Mouse (Mus musculus) testis, postnatal 10 days (tissue): ENCODE data around the gene Acox3.
A peak's percentile ranks its signal among the peaks of the same experiment; 100 is the strongest.

Experiments
- DNase-seq: peaks from one replicate; pipeline ENCODE4 v3.0.0; 2021; ENCODE audit warnings: low spot score

Acox3 gene

DNA sequence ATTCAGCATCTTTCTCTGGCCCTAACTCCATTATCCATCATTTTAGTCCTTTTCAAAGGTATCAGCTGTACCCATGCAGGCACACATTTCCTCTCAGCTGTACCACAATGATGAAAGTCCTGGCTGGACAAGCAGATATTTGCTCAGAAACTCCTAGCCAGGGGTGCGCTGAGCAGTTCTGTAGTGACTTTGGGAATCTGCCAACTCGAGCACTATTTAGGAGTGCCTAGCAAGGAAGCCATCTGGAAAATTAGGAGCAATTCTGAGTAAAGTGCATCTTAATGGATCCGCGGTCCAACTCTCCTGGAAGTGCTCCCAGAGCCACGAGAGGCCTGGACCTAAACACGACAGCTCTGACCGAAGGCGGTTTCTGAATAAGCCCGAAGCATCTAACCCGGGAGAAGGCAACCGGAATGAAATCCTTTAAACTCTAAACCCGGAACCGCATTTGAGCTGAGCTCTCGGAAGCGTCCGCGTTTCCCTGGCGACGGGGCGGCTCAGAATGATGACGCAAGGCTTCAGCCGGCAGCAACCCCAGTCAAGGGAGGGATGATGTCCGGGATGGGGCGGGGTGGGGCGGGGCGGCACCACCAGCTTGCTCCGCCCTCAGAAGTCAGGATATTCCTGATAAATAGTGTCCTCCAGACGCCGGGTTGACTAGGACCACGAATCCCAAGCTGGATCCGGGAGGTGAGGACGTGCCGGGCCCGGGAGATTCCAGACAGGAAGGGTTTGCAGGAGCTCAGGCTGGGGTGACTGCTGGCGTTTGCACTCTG lies at the start of gene Acox3:
Gene Acox3 (plus strand): TSS at position 596 of the 776 bp plus-strand sequence.
- DNase-seq, result peak; percentile 97

DNA sequence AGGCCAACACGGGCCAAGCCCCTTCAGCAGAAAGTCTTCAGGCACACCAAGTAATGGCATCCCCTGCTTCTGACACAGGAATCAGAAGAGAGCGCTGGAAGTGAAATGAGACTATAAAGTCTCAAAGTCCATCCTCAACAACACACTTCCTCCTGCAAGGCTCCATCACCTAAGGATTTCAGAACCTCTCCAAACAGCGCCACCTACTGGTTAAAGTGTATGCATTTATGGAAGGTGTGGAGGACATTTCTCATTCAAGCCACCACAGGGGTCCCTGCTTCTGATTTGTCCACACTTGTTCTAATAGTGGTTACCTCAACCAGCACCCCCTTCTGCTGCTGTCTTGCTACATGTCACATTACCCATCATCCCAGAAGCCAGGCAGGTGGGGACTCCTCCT lies 46.6 kb upstream of the Acox3 start:
- DNase-seq, result no peak

DNA sequence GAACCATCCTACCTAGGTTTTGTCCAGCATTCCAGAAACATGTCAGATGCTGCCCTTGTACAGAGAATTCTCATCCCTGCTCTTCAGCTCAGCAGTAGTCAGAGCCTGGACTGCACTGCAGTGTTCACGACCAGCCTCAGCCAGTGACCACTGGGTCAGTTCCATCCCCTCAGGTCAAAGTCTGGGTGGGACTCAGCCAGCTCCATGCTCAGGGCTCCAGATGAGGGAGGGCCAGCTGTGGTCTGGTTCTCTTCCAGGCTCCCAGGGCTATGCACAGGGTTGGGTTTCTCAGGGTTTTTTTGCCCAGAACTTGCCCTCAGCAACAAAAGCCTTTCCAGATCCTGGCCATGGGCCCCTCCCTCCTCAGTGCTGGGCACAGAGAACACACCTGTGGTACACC lies 45.4 kb upstream of the Acox3 start:
- DNase-seq, result no peak

DNA sequence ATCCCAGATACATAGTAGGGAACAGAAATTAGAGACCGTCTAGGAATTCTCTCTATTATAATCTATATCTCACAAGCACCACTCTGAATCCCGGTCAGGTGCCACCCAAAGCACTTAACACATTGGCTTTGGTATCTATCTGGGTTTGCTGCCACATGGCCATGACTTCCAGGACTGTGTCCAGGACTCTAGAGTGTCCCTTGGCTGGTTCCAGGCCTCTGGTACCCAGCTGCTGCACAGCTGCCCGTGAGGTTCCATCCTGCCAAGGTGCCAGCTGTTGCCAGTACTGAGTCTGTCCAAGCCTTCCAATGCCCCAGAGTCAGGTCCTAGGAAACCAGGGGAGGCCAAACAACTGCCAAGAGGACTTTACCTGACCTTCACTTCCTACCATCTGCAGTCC lies 44.8 kb upstream of the Acox3 start:
- no peak for DNase-seq

DNA sequence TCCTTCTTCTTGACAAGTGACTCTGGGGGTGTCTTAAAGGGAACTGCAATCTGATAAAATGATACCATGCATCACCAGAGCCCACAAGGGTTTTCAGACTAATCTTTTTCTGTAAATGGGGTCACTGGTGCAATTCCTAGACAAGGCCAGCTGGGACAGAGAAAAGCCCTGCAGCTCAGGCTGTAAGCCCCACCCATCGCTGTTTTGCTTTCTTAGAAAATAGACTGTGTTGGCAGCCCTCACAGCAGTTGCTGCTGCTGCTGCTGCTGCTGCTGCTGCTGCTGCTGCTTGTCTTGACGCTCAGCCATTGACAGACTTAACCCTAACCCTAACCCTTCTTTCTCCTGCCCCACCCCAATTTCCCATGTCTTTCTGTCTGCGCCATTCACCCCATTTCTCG lies 43.3 kb upstream of the Acox3 start:
- no peak for DNase-seq

DNA sequence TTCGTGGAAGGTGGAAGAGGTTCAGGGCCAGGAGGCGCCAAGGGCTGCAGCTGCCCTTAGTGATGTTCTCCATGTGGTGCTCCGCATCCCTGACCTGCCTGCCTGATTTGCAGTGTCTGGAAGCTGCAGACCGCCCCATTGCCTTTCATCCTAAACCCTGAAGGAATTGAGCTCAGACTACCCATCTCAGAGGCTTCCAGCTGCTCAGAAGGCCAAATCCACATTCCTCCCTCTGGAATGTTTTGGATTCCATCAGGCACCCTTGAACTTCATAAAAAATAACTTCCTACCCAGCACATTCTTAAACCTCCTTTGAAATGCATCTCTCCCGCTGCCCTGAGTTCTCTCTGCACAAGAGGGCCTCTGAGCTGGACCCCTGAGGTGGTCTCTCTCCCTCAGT lies 42.3 kb upstream of the Acox3 start:
- no peak for DNase-seq

DNA sequence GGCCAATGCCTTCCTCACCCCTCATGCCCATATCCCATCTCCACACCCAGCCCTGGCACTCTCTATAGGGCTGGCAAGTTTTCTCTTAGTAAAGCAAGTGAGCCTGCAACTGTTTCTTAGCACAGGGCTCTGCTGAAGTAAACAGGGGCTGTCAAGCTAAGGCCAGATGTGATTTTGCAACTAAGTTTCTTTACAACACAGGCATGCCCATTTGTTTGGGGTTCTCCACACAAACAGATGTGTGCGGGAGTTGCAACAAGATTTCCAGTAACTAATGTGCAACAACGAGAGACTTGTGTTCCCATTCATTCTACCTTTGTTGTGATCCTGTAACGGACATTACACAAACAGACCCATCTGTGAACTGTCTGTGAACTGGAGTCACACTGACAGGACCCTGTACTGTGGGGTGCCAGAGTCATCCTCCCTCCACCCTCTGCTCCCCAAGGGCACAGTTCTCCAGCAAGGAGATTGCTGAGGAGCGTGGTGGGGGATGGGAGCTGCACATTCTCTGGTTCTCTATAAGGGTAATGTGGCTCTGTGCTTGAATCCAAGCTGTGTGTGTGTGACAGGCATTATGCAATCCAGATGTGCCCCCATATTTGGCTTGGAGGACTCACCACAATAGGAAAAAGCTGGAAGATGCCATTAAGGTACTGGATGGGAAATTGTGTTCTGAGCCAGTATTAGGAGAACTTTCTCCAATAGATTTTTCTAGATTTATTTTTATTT lies 41.6 kb upstream of the Acox3 start:
- no peak for DNase-seq

DNA sequence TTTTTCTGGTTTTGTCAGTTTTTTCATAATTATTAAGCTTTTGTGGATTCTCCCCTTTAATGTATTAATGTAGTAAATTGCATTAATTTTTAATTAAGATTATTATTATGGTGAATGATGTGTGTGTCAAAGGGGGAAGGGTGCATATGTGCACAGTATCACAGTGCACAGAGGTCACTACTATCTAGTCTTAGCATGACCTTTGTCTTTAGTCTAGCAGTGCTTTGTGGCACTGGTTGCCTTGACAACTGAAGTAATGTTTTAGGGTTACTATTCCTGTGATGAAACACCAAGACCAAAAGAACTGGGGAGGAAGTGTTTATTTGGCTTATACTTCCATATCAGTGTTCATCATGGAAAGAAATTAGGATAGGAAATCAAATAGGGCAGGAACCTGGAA lies 36.7 kb upstream of the Acox3 start:
- DNase-seq, result no peak

DNA sequence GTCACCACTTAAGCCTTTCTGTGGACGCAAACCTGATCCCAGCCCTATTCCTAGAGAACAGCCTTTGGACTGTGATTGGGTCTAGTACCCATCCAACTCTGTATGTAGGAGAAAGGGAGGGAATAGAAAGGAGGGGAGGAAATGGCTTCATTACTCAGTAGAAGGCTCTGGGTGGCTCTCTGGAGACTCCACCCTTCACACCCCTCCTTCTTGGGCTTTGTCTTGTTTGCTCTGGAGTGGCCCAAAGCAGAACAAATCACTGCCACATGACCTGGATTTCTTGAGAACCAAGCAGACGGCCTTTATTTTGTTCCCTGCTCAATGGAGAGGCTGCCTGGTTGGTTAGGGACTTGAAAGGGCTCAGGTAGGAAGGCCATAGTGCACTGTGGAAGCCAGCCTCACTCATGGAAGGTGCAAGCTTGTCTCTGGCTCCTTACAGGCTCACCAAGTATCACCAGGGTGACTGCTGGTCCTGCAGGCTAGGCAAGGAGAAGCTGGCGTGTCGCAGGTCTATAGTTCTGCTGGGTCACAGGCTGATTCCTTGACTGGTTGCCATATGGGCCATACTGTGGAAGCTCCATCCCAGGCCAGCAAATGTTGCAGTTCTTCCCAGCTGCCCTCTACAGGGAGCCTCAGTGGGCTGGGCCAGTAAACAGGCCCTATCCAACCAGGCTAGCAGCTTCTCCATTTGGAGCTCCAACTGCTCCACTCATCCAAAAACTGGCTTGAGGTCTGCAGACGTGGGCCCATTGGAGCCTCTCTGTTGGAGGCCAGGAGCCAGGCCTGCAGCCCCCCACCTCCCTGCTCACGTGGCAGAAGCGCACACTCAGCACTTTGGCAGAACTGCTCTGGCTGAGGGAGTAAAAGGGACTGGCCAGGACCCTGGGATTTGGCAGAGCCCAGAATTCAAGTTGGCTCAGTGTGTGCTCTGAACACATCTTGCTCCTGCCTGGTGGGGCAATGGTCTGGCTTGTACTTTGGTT lies 30.7 kb upstream of the Acox3 start:
- DNase-seq, result no peak

DNA sequence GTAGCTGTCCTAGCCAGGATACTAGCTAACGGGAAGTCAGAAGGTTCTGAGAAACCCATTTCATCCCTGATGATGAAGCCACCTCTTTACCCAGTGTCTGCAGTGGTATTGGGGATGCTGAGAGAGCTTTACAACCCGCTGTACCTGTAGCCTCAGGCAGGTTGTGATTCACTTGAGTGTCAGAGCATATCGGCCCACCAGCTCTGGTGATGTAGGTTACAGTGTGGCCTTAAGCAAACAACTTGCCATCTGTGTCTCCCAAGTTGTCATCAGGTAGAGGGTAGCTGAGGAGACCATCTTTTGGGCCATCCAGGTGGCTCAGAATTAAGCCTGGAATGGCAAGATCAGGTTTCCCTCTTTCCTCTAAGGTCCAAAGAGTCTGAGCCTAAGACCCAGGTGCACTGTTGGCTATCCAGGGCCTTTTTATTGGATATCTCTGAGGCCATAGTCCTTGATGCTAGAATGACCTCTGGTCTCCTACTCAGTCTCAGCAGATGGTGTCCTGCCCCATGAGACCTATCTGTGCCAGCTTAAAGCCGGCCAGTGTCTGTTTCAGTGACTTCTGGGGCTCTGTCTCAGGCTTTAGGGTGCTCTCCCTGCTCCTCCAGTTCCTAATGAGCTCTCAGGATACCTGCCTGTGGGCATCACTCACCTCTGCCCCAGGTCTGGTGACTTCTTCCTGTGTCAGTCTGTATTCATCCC lies 29.9 kb upstream of the Acox3 start:
- DNase-seq, result no peak

DNA sequence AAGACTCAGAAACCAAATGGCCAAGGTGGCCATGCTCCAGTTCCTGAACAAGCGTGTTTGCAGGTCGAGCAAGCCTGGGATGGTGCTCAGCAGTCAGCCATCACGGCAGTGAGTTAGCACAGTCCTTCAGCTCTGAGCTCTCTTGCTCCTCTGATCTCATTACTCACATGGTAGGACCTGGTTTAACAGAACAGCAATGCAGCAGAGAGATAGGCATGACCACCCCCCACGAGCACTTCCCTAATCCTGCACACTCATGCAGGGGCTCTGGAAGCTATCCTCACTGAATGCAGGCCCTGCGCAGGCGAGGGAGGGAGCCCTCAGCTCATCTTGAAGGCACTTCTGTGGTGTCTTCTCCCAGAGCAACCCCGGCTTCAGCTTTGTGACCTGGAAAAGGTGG lies 26.4 kb upstream of the Acox3 start:
- no peak for DNase-seq

DNA sequence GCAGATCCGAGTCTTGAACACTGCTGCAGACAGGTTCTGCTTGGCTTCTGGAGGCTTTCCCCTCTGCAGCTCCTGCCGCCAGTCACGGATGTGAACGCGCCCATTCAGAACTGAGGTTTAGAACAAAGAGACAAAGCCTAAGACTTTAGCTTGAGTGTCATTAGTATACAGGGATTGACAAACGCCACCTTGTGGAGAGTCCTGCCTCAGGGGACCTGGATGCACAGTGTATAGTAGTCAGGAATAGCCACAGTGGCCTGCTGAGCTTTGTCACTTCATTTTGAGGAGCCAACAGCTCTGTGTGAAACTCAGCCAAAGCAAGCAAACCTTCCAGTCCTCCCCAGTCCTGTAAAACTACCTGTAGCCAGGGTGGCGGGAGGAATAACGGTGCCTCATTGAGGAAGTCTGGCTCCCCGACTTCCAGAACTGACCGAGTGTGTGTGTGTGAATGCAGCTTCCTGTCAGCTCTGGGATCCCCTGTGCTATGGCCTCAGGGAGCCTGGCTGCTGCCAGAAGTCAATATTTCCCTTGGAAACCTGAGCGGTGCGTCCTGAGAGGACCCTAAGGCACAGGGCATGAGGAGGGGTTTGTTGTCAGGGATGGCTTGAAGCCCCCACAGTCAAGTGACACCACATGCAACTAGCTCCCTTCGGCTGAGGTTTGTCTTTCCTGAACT lies 24.8 kb upstream of the Acox3 start:
- no peak for DNase-seq

DNA sequence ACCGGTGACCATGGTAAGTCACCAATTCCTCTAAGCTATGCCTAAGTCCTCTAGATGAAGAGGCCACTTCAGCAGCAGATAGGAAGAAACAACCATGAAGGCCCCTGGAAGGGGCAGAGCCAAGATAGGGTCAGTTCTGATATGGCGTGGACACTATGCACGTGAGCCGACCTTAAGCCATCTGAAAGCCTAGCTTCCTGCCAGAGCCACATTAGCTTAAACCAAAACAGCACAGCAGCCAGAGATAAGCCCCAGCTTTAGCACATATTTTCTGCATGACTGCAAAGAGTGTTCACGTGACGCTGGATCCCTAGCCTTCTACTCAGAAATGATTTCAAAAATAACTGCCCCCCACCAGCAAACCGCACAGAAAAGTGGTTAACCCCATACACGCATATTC lies 23.4 kb upstream of the Acox3 start:
- no peak for DNase-seq

DNA sequence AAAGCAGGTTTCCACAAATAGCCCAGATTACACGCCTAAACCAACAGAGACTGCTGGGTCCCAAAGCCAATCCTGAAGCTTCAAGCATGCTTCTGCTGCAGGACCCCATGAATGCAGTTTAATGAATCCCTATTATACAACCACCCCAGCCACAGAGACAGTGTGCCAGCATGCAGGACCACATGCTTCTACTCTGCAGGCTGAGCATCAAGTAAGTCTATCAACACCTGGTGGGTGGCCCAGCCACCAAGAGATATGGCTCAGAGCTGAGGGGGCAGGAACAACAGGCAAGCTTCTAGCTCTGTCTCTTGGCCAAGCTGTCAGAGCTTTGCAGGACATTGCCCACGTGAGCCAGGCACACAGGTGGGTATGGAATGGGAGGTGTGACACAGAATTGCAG lies 20.2 kb upstream of the Acox3 start:
- DNase-seq, result no peak

DNA sequence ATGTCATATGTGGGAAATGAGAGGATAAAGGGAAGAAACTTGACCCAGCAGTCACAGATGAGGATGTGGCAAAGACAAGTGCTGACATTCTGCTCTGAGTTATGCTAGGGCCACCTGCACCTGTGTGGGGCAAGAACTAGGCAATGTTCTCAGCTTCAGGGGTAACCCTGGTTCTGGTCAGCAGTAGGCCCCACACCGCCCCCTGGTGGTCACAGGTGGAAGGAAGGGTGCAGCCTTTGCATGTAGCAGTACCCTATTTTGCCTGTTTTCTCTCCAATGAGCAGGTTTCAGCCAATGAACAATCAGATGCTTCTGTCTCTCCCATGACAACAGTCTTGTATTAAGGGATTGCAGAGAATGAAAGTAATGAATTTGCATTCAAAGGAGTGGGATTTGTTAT lies 19.4 kb upstream of the Acox3 start:
- peak; percentile 93 for DNase-seq

DNA sequence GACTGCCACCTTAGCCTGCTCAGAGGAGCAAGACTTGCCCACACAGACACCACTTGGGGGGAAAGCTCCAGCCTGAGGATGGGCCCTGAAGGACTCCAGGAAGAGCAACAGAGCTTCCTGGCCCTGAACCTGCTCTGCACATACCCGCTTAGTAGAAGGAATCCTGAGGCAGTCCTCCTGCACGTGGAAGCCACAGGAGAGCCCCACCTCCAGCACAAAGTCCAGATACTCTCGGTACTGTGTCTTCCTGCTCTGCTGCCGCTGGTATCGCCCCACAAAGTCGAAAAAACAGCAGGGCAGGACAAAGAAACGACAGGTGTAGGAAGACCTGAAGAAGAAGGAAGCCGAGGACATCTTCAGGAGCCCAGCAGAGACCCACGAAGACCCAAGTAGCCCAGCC lies 17.6 kb upstream of the Acox3 start:
- DNase-seq, result no peak

DNA sequence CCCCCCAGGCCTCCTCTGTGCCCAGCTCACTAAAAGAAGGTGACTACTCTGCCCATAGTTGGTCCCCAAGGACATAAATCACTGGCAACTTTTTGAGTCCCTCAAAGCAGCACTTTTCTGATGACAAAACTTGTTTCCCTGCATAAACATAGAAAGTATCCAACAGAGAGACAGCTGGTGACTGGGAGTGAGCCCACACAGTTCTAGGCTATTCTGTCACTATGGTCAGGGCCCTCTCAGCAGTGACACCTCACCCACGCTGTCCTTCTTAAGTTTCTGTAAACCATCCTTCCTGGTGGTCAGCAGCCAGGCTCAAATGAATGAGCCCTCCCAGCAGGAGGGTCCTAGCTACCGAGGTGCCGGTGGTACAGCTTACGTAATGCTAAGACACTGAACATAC lies 16.2 kb upstream of the Acox3 start:
- no peak for DNase-seq

DNA sequence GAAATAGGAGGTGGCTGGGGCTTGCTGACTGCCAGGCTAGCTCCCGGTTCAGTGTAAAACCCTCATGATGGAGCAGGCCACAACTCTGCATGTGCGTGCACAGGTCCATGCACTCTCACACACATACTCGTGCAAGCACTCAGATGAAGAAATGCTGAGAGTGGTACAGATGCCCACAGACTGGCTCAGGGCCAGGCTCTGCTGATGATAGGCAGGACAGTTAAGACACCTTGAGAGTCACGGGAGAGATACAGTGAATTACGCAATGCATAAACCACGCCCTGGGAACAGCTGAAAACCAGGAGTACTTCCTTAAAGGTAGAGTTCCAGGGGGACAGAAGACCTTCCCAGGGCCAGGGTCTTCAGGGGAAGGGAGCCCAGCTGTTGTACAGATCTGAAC lies 11.3 kb upstream of the Acox3 start:
- DNase-seq, result no peak

DNA sequence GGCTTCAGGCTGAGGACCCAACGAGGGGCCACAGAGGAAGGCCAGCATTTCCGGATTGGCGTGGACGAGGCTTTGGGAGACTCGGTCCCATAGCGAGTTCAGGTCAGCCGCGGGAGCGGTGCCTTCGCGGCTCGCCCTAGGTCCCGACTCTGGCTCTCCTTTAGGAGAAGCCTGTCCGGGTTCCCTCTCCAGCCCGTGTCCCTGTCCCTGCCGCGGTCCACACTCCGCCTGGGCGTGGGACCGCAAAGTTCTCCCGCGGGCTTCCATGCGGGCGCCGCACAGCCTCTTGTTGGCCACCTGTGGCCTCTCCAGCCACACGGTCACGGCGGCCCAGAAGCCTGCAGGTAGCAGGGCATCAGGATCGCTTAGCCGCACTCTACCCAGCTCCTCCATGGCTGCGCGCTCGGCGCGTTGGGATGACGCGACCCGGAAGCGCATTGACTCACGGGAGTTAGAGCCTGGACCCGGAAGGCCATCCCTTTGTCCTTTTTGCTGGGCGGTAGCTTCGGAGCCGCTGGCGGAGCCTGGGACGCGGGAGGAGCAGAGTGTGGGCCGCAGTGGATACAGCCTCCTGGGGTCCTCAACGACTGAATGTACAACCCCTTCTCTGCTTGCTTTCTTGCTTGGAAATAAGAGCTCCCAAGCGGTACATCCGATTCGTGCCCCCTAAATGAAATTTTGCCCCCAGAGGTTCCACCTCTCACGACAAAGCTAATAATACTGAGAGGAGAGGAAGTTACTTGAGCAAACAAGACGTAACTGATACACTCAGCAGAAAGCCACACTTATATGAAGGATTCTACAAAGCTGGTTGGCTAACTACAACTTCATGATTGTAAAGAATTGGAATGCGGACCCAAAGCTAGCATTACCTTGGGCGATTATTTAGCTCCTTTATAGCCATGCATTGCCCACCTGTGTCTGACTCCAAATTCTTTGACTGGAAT lies 7.9 kb upstream of the Acox3 start, which contains the start of gene Trmt44:
Gene Trmt44 (minus strand): TSS at position 418 of the 947 bp plus-strand sequence.
- DNase-seq, result peak; percentile 93

DNA sequence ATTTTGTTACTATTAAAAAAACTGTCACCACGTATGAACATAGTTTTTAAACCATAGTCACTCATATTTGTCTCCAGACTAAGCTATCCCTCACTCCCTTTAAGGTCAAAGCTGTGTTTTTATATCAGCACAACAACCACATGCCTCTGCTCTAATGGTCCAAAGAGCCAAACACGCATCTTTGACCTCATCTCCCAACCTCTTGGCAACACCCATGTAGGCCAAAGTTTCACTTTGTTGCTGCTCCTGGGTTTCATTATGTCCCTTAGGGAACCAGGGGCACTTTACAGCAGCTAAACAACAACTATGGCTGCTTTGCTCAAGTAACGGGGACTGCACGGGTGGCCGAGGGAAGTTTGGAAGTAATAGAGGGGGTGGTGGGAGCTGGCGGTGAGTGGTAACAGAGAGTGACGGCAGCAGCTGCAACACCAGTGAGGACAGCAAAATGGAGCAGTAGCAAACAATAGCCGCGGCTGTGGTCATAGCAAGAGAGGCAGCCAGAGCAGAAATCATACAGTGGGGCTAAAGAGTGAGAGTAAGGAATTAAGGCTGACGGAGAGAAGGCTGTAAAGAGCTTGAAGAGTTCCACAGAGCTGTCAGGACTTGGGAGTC lies 6.3 kb upstream of the Acox3 start:
- DNase-seq, result no peak
